Mouse (Mus musculus) CH12.LX (cell line): ENCODE measurements around the gene Cycs. TPM values are rescaled to one million over a fixed set of nuclear protein-coding genes. Genes with fewer than 3 reads are reported as not detected.

Experiments used
- DNase-seq: peaks from one replicate; pipeline ENCODE4 v3.0.0-alpha.2; 2013; ENCODE audit errors: extremely low read depth
- H3K27ac ChIP-seq: 2 replicates; pipeline ENCODE4 v1.5.1; 2012; ENCODE audit warnings: low read depth, mild to moderate bottlenecking, control low read depth, moderate library complexity; ENCODE audit not compliant: insufficient read depth
- H3K27me3 ChIP-seq: replicated peaks from 2 replicates; pipeline ENCODE3; 2012; ENCODE audit warnings: inconsistent platforms
- H3K36me3 ChIP-seq, 2 experiments: replicated peaks in 1 of 2; 2 replicates each; pipeline versions ENCODE3 to v1.6.1; 2012; ENCODE audit warnings: inconsistent platforms in 1 of 2, low read length in 1 of 2, mild to moderate bottlenecking in 1 of 2, mixed read lengths in 1 of 2, moderate library complexity in 1 of 2; ENCODE audit not compliant: control insufficient read depth in 1 of 2, insufficient read depth in 1 of 2
- H3K4me1 ChIP-seq, 2 experiments: 2 replicates each; pipeline ENCODE4 v1.6.1; 2012; ENCODE audit warnings: inconsistent platforms in 1 of 2, moderate library complexity in 1 of 2; ENCODE audit not compliant: insufficient read depth in 2 of 2, control insufficient read depth in 1 of 2
- H3K4me2 ChIP-seq: 2 replicates; pipeline ENCODE4 v1.6.1; 2012; ENCODE audit warnings: low read depth, mild to moderate bottlenecking, control low read depth; ENCODE audit not compliant: poor library complexity, insufficient read depth, severe bottlenecking
- H3K4me3 ChIP-seq, 3 experiments: fragments of 150-350 bp in 1 of 3; sonication (generic) in 1 of 3; replicated peaks in 1 of 3; 2 replicates each; pipeline versions ENCODE3 to v1.5.1; 2011 to 2012; ENCODE audit warnings: low read depth in 2 of 3, low read length in 2 of 3, mild to moderate bottlenecking in 2 of 3, moderate library complexity in 2 of 3, control low read depth in 1 of 3, improper control_type of control experiment in 1 of 3, inconsistent platforms in 1 of 3, mixed read lengths in 1 of 3; ENCODE audit not compliant: poor library complexity in 1 of 3
- H3K79me2 ChIP-seq: replicated peaks from 2 replicates; pipeline ENCODE4 v1.6.1; 2012; ENCODE audit warnings: mild to moderate bottlenecking, moderate library complexity; ENCODE audit not compliant: control insufficient read depth, poor library complexity, insufficient read depth, severe bottlenecking; ENCODE audit errors: extremely low read depth
- H3K9ac ChIP-seq: 2 replicates; pipeline ENCODE4 v1.6.1; 2012; ENCODE audit warnings: low read depth, mild to moderate bottlenecking, control low read depth, moderate library complexity; ENCODE audit not compliant: insufficient read depth
- H3K9me3 ChIP-seq: replicated peaks from 2 replicates; pipeline ENCODE3; 2012; ENCODE audit warnings: low read length, inconsistent platforms, mixed read lengths
- BHLHE40 ChIP-seq: IDR thresholded peaks from 2 replicates; pipeline ENCODE4 v1.6.1; 2011; ENCODE audit warnings: mild to moderate bottlenecking, low read depth, low read length, improper control_type of control experiment
- CHD2 ChIP-seq: IDR thresholded peaks from 2 replicates; pipeline ENCODE4 v1.6.1; 2011; ENCODE audit warnings: low read length, improper control_type of control experiment
- CTCF ChIP-seq, 2 experiments: IDR thresholded peaks in 1 of 2; conservative IDR thresholded peaks in 1 of 2; 2 replicates each; pipeline ENCODE4 v1.5.1; 2011 to 2012; ENCODE audit warnings: low read depth in 2 of 2, low read length in 2 of 2, improper control_type of control experiment in 1 of 2, inconsistent platforms in 1 of 2, mild to moderate bottlenecking in 1 of 2, moderate library complexity in 1 of 2
- E2F4 ChIP-seq: IDR thresholded peaks from 2 replicates; pipeline ENCODE4 v1.6.1; 2011; ENCODE audit warnings: low read depth, low read length, improper control_type of control experiment; ENCODE audit not compliant: insufficient replicate concordance
- ELF1 ChIP-seq: IDR thresholded peaks from 2 replicates; pipeline ENCODE4 v1.6.1; 2014; ENCODE audit warnings: low read depth, mild to moderate bottlenecking, inconsistent platforms, low read length, improper control_type of control experiment
- EP300 ChIP-seq: IDR thresholded peaks from 2 replicates; pipeline ENCODE4 v1.6.1; 2011; ENCODE audit warnings: low read length, improper control_type of control experiment
- IRF4 ChIP-seq: IDR thresholded peaks from 2 replicates; pipeline ENCODE4 v1.6.1; 2014; ENCODE audit warnings: low read depth, mild to moderate bottlenecking, inconsistent platforms, low read length, improper control_type of control experiment
- JUN ChIP-seq: IDR thresholded peaks from 2 replicates; pipeline ENCODE4 v1.6.1; 2011; ENCODE audit warnings: low read depth, mild to moderate bottlenecking, low read length, improper control_type of control experiment, moderate library complexity; ENCODE audit not compliant: insufficient read depth
- JUND ChIP-seq: conservative IDR thresholded peaks from 2 replicates; pipeline ENCODE4 v1.6.1; 2011; ENCODE audit warnings: low read depth, low read length, improper control_type of control experiment
- KAT2A ChIP-seq: IDR thresholded peaks from 2 replicates; pipeline ENCODE4 v1.6.1; 2012; ENCODE audit warnings: low read length, improper control_type of control experiment, inconsistent platforms; ENCODE audit not compliant: insufficient replicate concordance
- MAFK ChIP-seq: IDR thresholded peaks from 2 replicates; pipeline ENCODE4 v1.6.1; 2011; ENCODE audit warnings: low read length, improper control_type of control experiment; ENCODE audit not compliant: insufficient replicate concordance
- MAZ ChIP-seq: IDR thresholded peaks from 2 replicates; pipeline ENCODE4 v1.6.1; 2012; ENCODE audit warnings: low read depth, mild to moderate bottlenecking, inconsistent platforms, low read length, improper control_type of control experiment, moderate library complexity
- MEF2A ChIP-seq: IDR thresholded peaks from 2 replicates; pipeline ENCODE4 v1.6.1; 2014; ENCODE audit warnings: low read depth, mild to moderate bottlenecking, inconsistent platforms, low read length, improper control_type of control experiment, borderline replicate concordance
- MXI1 ChIP-seq: IDR thresholded peaks from 2 replicates; pipeline ENCODE4 v1.6.1; 2011; ENCODE audit warnings: mild to moderate bottlenecking, low read depth, low read length, improper control_type of control experiment
- MYC ChIP-seq: IDR thresholded peaks from 2 replicates; pipeline ENCODE4 v1.6.1; 2011; ENCODE audit warnings: low read depth, mild to moderate bottlenecking, improper control_type of control experiment, low read length
- NELFE ChIP-seq: IDR thresholded peaks from 2 replicates; pipeline ENCODE4 v1.6.1; 2011; ENCODE audit warnings: low read depth, low read length, improper control_type of control experiment
- PAX5 ChIP-seq: IDR thresholded peaks from 2 replicates; pipeline ENCODE4 v1.6.1; 2012; ENCODE audit warnings: low read length, inconsistent platforms, mixed read lengths
- POLR2A ChIP-seq: IDR thresholded peaks from 2 replicates; pipeline ENCODE4 v1.6.1; 2011; ENCODE audit warnings: low read depth, mild to moderate bottlenecking, improper control_type of control experiment, low read length
- POLR2AphosphoS2 ChIP-seq: IDR thresholded peaks from 2 replicates; pipeline ENCODE4 v1.6.1; 2011; ENCODE audit warnings: low read depth, low read length, improper control_type of control experiment
- RCOR1 ChIP-seq: conservative IDR thresholded peaks from 2 replicates; pipeline ENCODE4 v1.6.1; 2012; ENCODE audit warnings: low read depth, mild to moderate bottlenecking, inconsistent platforms, low read length, improper control_type of control experiment
- SMC3 ChIP-seq: IDR thresholded peaks from 2 replicates; pipeline ENCODE4 v1.6.1; 2011; ENCODE audit warnings: low read depth, low read length, improper control_type of control experiment
- TBP ChIP-seq: conservative IDR thresholded peaks from 2 replicates; pipeline ENCODE4 v1.6.1; 2011; ENCODE audit warnings: low read depth, low read length, improper control_type of control experiment
- USF1 ChIP-seq: IDR thresholded peaks from 2 replicates; pipeline ENCODE4 v1.6.1; 2014; ENCODE audit warnings: low read depth, mild to moderate bottlenecking, inconsistent platforms, low read length, improper control_type of control experiment
- ZKSCAN1 ChIP-seq: IDR thresholded peaks from 2 replicates; pipeline ENCODE4 v1.6.1; 2012; ENCODE audit warnings: low read depth, inconsistent platforms, low read length, improper control_type of control experiment, borderline replicate concordance
- ZMIZ1 ChIP-seq: IDR thresholded peaks from 2 replicates; pipeline ENCODE4 v1.6.1; 2012; ENCODE audit warnings: low read depth, mild to moderate bottlenecking, inconsistent platforms, low read length, improper control_type of control experiment
- ZNF384 ChIP-seq: IDR thresholded peaks from 2 replicates; pipeline ENCODE4 v1.6.1; 2012; ENCODE audit warnings: low read depth, low read length, improper control_type of control experiment, inconsistent platforms
- dilution Hi-C: fragments of 300-500 bp; cut with MboI; formaldehyde crosslinking; loops from 2 replicates; pipeline ENCODE4 v1.14.3; 2020; ENCODE audit warnings: low sequenced_read_pairs; ENCODE audit not compliant: extremely low pct_unique_long_range_greater_than_20kb, extremely low pct_ligation_motif_present
- in situ Hi-C: fragments of 300-500 bp; cut with MboI; formaldehyde crosslinking; loops from 3 replicates; pipeline ENCODE4 v1.14.3; 2019; ENCODE audit warnings: low sequenced_read_pairs, low pct_ligation_motif_present, low pct_unique_long_range_greater_than_20kb, mixed read lengths
- polyA plus RNA-seq: library from polyadenylated mRNA; unstranded; fragments of >175 nt; gene quantifications from 2 replicates; pipeline ENCODE4 v1.2.1, GENCODE M21; 2012; ENCODE audit warnings: low read depth; ENCODE audit not compliant: insufficient read length
- total RNA-seq, 2 experiments: library from RNA; depleted of rRNA; stranded (reverse); fragments of 300-350 nt in 1 of 2; fragments of >200 nt in 1 of 2; gene quantifications; 2 replicates each; pipeline ENCODE4 v1.2.3; 2012 to 2014

The Cycs gene
- total and polyA plus RNA-seq, 3 experiments, result 34.2 to 122 (median 44.6) TPM

GRCm38 (mm10) chr6:50566997-50567255 lies 588 bp upstream of the Cycs start:
- peaks cover 11% of the 10 kb centered on the region for H3K79me2 ChIP-seq
- dilution Hi-C loops, result no loop called here

GRCm38 (mm10) chr6:50563651-50564050 lies 2.7 kb downstream of the Cycs start:
- Histone ChIP-seq H3K79me2 (peaks cover 11% of the 10 kb centered on the region), H3K27ac (no peak overlapping the region), H3K9me3 (no peaks in the 10 kb centered on the region), H3K27me3 (no peaks in the 10 kb centered on the region), H3K9ac (no peak overlapping the region), H3K36me3 (peaks cover 8 to 18% of the 10 kb centered on the region in 2 experiments), H3K4me3 (no peak overlapping the region), H3K4me1 (peaks cover 9 to 45% of the 10 kb centered on the region in 2 experiments), H3K4me2 (no peak overlapping the region)
- TF ChIP-seq BHLHE40, result no peak
- no peak for TF ChIP-seq JUN
- no peak for TF ChIP-seq PAX5
- TF ChIP-seq TBP, result no peak
- TF ChIP-seq CHD2, result no peak
- no peak for TF ChIP-seq NELFE
- TF ChIP-seq ZMIZ1, result no peak
- TF ChIP-seq MAFK, result no peak
- no peak for TF ChIP-seq ELF1
- TF ChIP-seq SMC3, result no peak
- TF ChIP-seq MYC, result no peak
- TF ChIP-seq E2F4, result no peak
- no peak for TF ChIP-seq MXI1
- no peak for TF ChIP-seq MEF2A
- TF ChIP-seq IRF4, result no peak
- TF ChIP-seq JUND, result no peak
- dilution Hi-C loops, result no loop called here
- in situ Hi-C loops, result no loop called here
- DNase-seq, result no peak

More at GRCm38 (mm10) chr6:50566997-50567255, 588 bp upstream of the Cycs start:
- TF ChIP-seq KAT2A (no peak), MAZ (no peak), ZKSCAN1 (no peak), EP300 (no peak), NELFE (no peak), JUND (no peak), RCOR1 (no peak), POLR2AphosphoS2 (no peak), USF1 (no peak), CTCF (conservative IDR thresholded peaks at IDR 0.05 in 1 of 2, IDR thresholded peaks at IDR 0.05 in 1 of 2; ENCODE audit: low read depth in 2 of 2, low read length in 2 of 2) (no peak), TBP (no peak), SMC3 (no peak), POLR2A (no peak), ZNF384 (no peak)
- peaks cover 0 to 21% of the 10 kb centered on the region in 2 experiments; a peak in 2 of 4 replicates for H3K4me1 ChIP-seq
- H3K9ac ChIP-seq, result peak overlapping the region; percentile 96
- in situ Hi-C loops, result no loop called here
- peak; percentile 31 for DNase-seq
- H3K9me3 ChIP-seq, result no peaks in the 10 kb centered on the region
- H3K27me3 ChIP-seq, result no peaks in the 10 kb centered on the region
- peaks cover 8 to 18% of the 10 kb centered on the region in 2 experiments for H3K36me3 ChIP-seq
- peak overlapping the region; percentile 61 for H3K27ac ChIP-seq
- peak overlapping the region; percentile 83 to 96 (median 88) for H3K4me3 ChIP-seq
- H3K4me2 ChIP-seq, result peak overlapping the region; percentile 88
